Mouse (Mus musculus) neural tube, embryonic 15.5 days (tissue): ENCODE data around the gene Cpd. TPM values are rescaled to one million over a fixed set of nuclear protein-coding genes. Genes with fewer than 3 reads are reported as not detected.

Experiments
- ATAC-seq: fragments of 200-750 bp; cut with Nextera tagmentation; 2 replicates; pipeline ENCODE4 v1.8.0; 2017; ENCODE audit warnings: mild to moderate bottlenecking, moderate TSS enrichment, moderate library complexity; ENCODE audit not compliant: low FRiP score
- H3K27ac ChIP-seq: fragments of 300-500 bp; sonication (generic); replicated peaks from 2 replicates; pipeline ENCODE4 v1.5.1; 2015; ENCODE audit warnings: mild to moderate bottlenecking, inconsistent platforms
- H3K27me3 ChIP-seq: fragments of 300-500 bp; sonication (generic); replicated peaks from 2 replicates; pipeline ENCODE4 v1.6.1; 2015; ENCODE audit warnings: inconsistent platforms
- H3K36me3 ChIP-seq: fragments of 300-500 bp; sonication (generic); 2 replicates; pipeline ENCODE4 v1.6.1; 2015; ENCODE audit warnings: inconsistent platforms
- H3K4me1 ChIP-seq: fragments of 300-500 bp; sonication (generic); 2 replicates; pipeline ENCODE4 v1.6.1; 2015; ENCODE audit warnings: inconsistent platforms
- H3K4me2 ChIP-seq: fragments of 300-500 bp; sonication (generic); 2 replicates; pipeline ENCODE4 v1.6.1; 2015; ENCODE audit warnings: inconsistent platforms, mild to moderate bottlenecking, moderate library complexity
- H3K4me3 ChIP-seq: fragments of 300-500 bp; sonication (generic); replicated peaks from 2 replicates; pipeline ENCODE4 v1.5.1; 2015; ENCODE audit warnings: mild to moderate bottlenecking, inconsistent platforms
- H3K9ac ChIP-seq: fragments of 300-500 bp; sonication (generic); replicated peaks from 2 replicates; pipeline ENCODE4 v1.6.1; 2015; ENCODE audit warnings: mild to moderate bottlenecking, inconsistent platforms
- H3K9me3 ChIP-seq: fragments of 300-500 bp; sonication (generic); replicated peaks from 2 replicates; pipeline ENCODE4 v1.6.1; 2016; ENCODE audit warnings: inconsistent platforms
- WGBS: fragments of 180-500 bp; shearing (Covaris S2); methylation state at CpG from one replicate; pipeline ENCODE4 v1.1.7; 2015; ENCODE audit warnings: mixed read lengths; 5-methylcytosine and 5-hydroxymethylcytosine counted together
- polyA plus RNA-seq: library from polyadenylated mRNA; unstranded; fragments of >200 nt; fragmentation: Nextera tagmentation; extraction: Ambion mirVana; gene quantifications from 2 replicates; pipeline ENCODE4 v1.2.1, GENCODE M21; 2015

Gene Cpd
- polyA plus RNA-seq, 1 experiment from 2014 or later: 5.5 TPM

GRCm38 (mm10) chr11:76872556-76873234 is 25.9 kb upstream of the Cpd start:
- no peak for ATAC-seq
- Histone ChIP-seq H3K9ac (no peak overlapping the region), H3K4me3 (no peak overlapping the region), H3K27me3 (no peaks in the 10 kb centered on the region), H3K27ac (no peak overlapping the region), H3K4me1 (no peaks in the 10 kb centered on the region), H3K36me3 (no peaks in the 10 kb centered on the region), H3K9me3 (no peaks in the 10 kb centered on the region), H3K4me2 (no peak overlapping the region)
- WGBS: 65% methylated on average over 11 of the region's 11 CpGs

- no peak overlapping the region for H3K4me2 ChIP-seq
- no peak overlapping the region for H3K4me3 ChIP-seq
- H3K27me3 ChIP-seq: no peaks in the 10 kb centered on the region
- no peaks in the 10 kb centered on the region for H3K9me3 ChIP-seq
- no peak for ATAC-seq
- no peak overlapping the region for H3K9ac ChIP-seq
- H3K36me3 ChIP-seq: no peaks in the 10 kb centered on the region
- no peak overlapping the region for H3K27ac ChIP-seq
- 88% methylated on average over 3 of the region's 3 CpGs for WGBS
- no peaks in the 10 kb centered on the region for H3K4me1 ChIP-seq
Measured at GRCm38 (mm10) chr11:76861185-76861584, 14.4 kb upstream of the Cpd start.

GRCm38 (mm10) chr11:76859261-76859660 is 12.4 kb upstream of the Cpd start:
- no peak for ATAC-seq
- Histone ChIP-seq H3K4me2 (no peak overlapping the region), H3K4me1 (no peaks in the 10 kb centered on the region), H3K36me3 (no peaks in the 10 kb centered on the region), H3K9ac (no peak overlapping the region), H3K9me3 (no peaks in the 10 kb centered on the region), H3K27ac (no peak overlapping the region), H3K27me3 (no peaks in the 10 kb centered on the region), H3K4me3 (no peak overlapping the region)
- 75% methylated on average over 5 of the region's 5 CpGs for WGBS

- ATAC-seq: no peak
- 82% methylated on average over 5 of the region's 5 CpGs for WGBS
- Histone ChIP-seq H3K27ac (no peak overlapping the region), H3K9ac (no peak overlapping the region), H3K36me3 (no peaks in the 10 kb centered on the region), H3K4me3 (no peak overlapping the region), H3K9me3 (no peaks in the 10 kb centered on the region), H3K27me3 (no peaks in the 10 kb centered on the region), H3K4me1 (no peaks in the 10 kb centered on the region), H3K4me2 (no peak overlapping the region)
Measured at GRCm38 (mm10) chr11:76858781-76859180, 12.0 kb upstream of the Cpd start.

GRCm38 (mm10) chr11:76857111-76857510 is 10.3 kb upstream of the Cpd start:
- Histone ChIP-seq H3K9me3 (no peaks in the 10 kb centered on the region), H3K27me3 (no peaks in the 10 kb centered on the region), H3K4me3 (no peak overlapping the region), H3K4me1 (no peaks in the 10 kb centered on the region), H3K4me2 (no peak overlapping the region), H3K27ac (no peak overlapping the region), H3K36me3 (no peaks in the 10 kb centered on the region), H3K9ac (no peak overlapping the region)
- no peak for ATAC-seq
- 82% methylated on average over 7 of the region's 7 CpGs for WGBS

- no peaks in the 10 kb centered on the region for H3K4me1 ChIP-seq
- no peak overlapping the region for H3K4me2 ChIP-seq
- no peaks in the 10 kb centered on the region for H3K27me3 ChIP-seq
- no peaks in the 10 kb centered on the region for H3K36me3 ChIP-seq
- H3K9me3 ChIP-seq: no peaks in the 10 kb centered on the region
- WGBS: 92% methylated on average over 2 of the region's 2 CpGs
- ATAC-seq: no peak
- no peak overlapping the region for H3K27ac ChIP-seq
- no peak overlapping the region for H3K4me3 ChIP-seq
- no peak overlapping the region for H3K9ac ChIP-seq
Measured at GRCm38 (mm10) chr11:76856601-76857000, 9.8 kb upstream of the Cpd start.

GRCm38 (mm10) chr11:76854475-76855341 is 7.9 kb upstream of the Cpd start:
- Histone ChIP-seq H3K4me3 (no peak overlapping the region), H3K4me2 (no peak overlapping the region), H3K27me3 (no peaks in the 10 kb centered on the region), H3K36me3 (no peaks in the 10 kb centered on the region), H3K27ac (no peak overlapping the region), H3K9me3 (no peaks in the 10 kb centered on the region), H3K4me1 (no peaks in the 10 kb centered on the region), H3K9ac (no peak overlapping the region)
- no peak for ATAC-seq
- 45% methylated on average over 17 of the region's 17 CpGs for WGBS

GRCm38 (mm10) chr11:76851512-76851911 is 4.7 kb upstream of the Cpd start:
- ATAC-seq: no peak
- Histone ChIP-seq H3K27ac (no peak overlapping the region), H3K9me3 (no peaks in the 10 kb centered on the region)

GRCm38 (mm10) chr11:76849596-76849995 is 2.8 kb upstream of the Cpd start:
- no peaks in the 10 kb centered on the region; the same call in 1 of the 2 replicates for H3K27me3 ChIP-seq
- no peak overlapping the region for H3K27ac ChIP-seq
- no peak overlapping the region for H3K9ac ChIP-seq
- H3K36me3 ChIP-seq: no peaks in the 10 kb centered on the region
- ATAC-seq: no peak
- 33% methylated on average over 2 of the region's 2 CpGs for WGBS
- peaks cover 18% of the 10 kb centered on the region for H3K4me1 ChIP-seq
- no peak overlapping the region for H3K4me2 ChIP-seq
- no peak overlapping the region for H3K4me3 ChIP-seq
- H3K9me3 ChIP-seq: no peaks in the 10 kb centered on the region

More at GRCm38 (mm10) chr11:76851512-76851911, 4.7 kb upstream of the Cpd start:
- 83% methylated on average over 3 of the region's 3 CpGs for WGBS
- Histone ChIP-seq H3K4me3 (no peak overlapping the region), H3K4me1 (peaks cover 4% of the 10 kb centered on the region; the same call in 1 of the 2 replicates), H3K36me3 (no peaks in the 10 kb centered on the region), H3K9ac (no peak overlapping the region), H3K4me2 (no peak overlapping the region), H3K27me3 (no peaks in the 10 kb centered on the region; the same call in 1 of the 2 replicates)

GRCm38 (mm10) chr11:76848081-76848480 is 1.3 kb upstream of the Cpd start:
- ATAC-seq: no peak

GRCm38 (mm10) chr11:76847354-76847753 is 536 bp upstream of the Cpd start:
- Histone ChIP-seq H3K4me3 (peak overlapping the region; percentile 90), H3K27me3 (no peaks in the 10 kb centered on the region; the same call in 1 of the 2 replicates), H3K36me3 (no peaks in the 10 kb centered on the region), H3K4me2 (peak overlapping the region; percentile 93), H3K9me3 (no peaks in the 10 kb centered on the region), H3K4me1 (peaks cover 34% of the 10 kb centered on the region), H3K27ac (peak overlapping the region; percentile 92), H3K9ac (peak overlapping the region; percentile 34; the same call in 1 of the 2 replicates)
- ATAC-seq: no peak
- WGBS: 18% methylated on average over 8 of the region's 8 CpGs

More at GRCm38 (mm10) chr11:76848081-76848480, 1.3 kb upstream of the Cpd start:
- Histone ChIP-seq H3K36me3 (no peaks in the 10 kb centered on the region), H3K27me3 (no peaks in the 10 kb centered on the region; the same call in 1 of the 2 replicates), H3K9ac (no peak overlapping the region), H3K27ac (no peak overlapping the region), H3K9me3 (no peaks in the 10 kb centered on the region), H3K4me2 (no peak overlapping the region), H3K4me1 (peaks cover 30% of the 10 kb centered on the region), H3K4me3 (no peak overlapping the region)
- 86% methylated on average over 5 of the region's 5 CpGs for WGBS
